In genomic region chr3:123329251-123329650, GRCm38 (mm10) we compare ENCODE assay signal across 8 mouse cellular contexts. TPM values are rescaled to one million over a fixed set of nuclear protein-coding genes. Genes with fewer than 3 reads are reported as not detected.
DNase-seq lines count a peak whose midpoint lies in the region; ATAC-seq and TF ChIP-seq lines count a peak whose summit lies in the region.

No protein-coding gene starts in this region.

- H3K4me3 ChIP-seq in forebrain, postnatal 0 days (ENCODE audit: low read depth, low read length): no peak overlapping the region
- H3K4me3 ChIP-seq in intestine, embryonic 16.5 days (ENCODE audit: low read length): no peak overlapping the region
- H3K4me3 ChIP-seq in myocyte: no peak overlapping the region

- no peaks in the 10 kb centered on the region for H3K9me3 ChIP-seq in forebrain, postnatal 0 days (ENCODE audit: low read length)
- no peaks in the 10 kb centered on the region for H3K9me3 ChIP-seq in intestine, embryonic 16.5 days (ENCODE audit: control insufficient read depth, low read length)

- H3K4me1 ChIP-seq in forebrain, postnatal 0 days (ENCODE audit: insufficient read depth): no peaks in the 10 kb centered on the region
- H3K4me1 ChIP-seq in intestine, embryonic 16.5 days (ENCODE audit: control insufficient read depth, insufficient read depth, low read length): peaks cover 31% of the 10 kb centered on the region

- ATAC-seq in forebrain, postnatal 0 days: peak; percentile 56
- ATAC-seq in intestine, embryonic 16.5 days: peak; percentile 57; the same call in 1 of the 2 replicates
- ATAC-seq in cerebellum, adult (ENCODE audit: insufficient number of reproducible peaks, low FRiP score, low TSS enrichment): no peak

- H3K27me3 ChIP-seq in forebrain, postnatal 0 days (ENCODE audit: insufficient read depth, low read length): no peaks in the 10 kb centered on the region
- H3K27me3 ChIP-seq in intestine, embryonic 16.5 days (replicated peaks; ENCODE audit: control insufficient read depth, insufficient read depth, low read length): no peaks in the 10 kb centered on the region
- no peaks in the 10 kb centered on the region for H3K27me3 ChIP-seq in myocyte (ENCODE audit: control insufficient read depth, insufficient read depth, insufficient read length)

- H3K9ac ChIP-seq in forebrain, postnatal 0 days: no peak overlapping the region
- H3K9ac ChIP-seq in intestine, embryonic 16.5 days (ENCODE audit: low read depth, low read length): no peak overlapping the region

- no peak overlapping the region for H3K27ac ChIP-seq in forebrain, postnatal 0 days (ENCODE audit: low read depth, low read length)
- H3K27ac ChIP-seq in intestine, embryonic 16.5 days (ENCODE audit: low read length): peak overlapping the region; percentile 73; the same call in 1 of the 2 replicates

- H3K79me2 ChIP-seq in myocyte (ENCODE audit: control insufficient read depth, insufficient read depth): peaks cover under 1% of the 10 kb centered on the region

- H3K36me3 ChIP-seq in forebrain, postnatal 0 days (ENCODE audit: insufficient read depth): no peaks in the 10 kb centered on the region
- no peaks in the 10 kb centered on the region for H3K36me3 ChIP-seq in intestine, embryonic 16.5 days (ENCODE audit: control insufficient read depth, insufficient read depth, low read length)
- H3K36me3 ChIP-seq in myocyte (ENCODE audit: control insufficient read depth, insufficient read depth): peaks cover 9% of the 10 kb centered on the region

- H3ac ChIP-seq in myocyte (ENCODE audit: control insufficient read depth, insufficient read length): no peak overlapping the region

- peak; percentile 72 for DNase-seq in ovary, adult 18-20 months (ENCODE audit: low spot score)
- no peak for DNase-seq in ovary, postnatal 10 days (ENCODE audit: low spot score)
- peak; percentile 18 for DNase-seq in forebrain, postnatal 0 days
- DNase-seq in right cerebral cortex, postnatal 25 days: no peak
- no peak for DNase-seq in T-cell, adult 2 months (ENCODE audit: low spot score)

- H3K4me2 ChIP-seq in forebrain, postnatal 0 days (ENCODE audit: low read depth): no peak overlapping the region
- H3K4me2 ChIP-seq in intestine, embryonic 16.5 days (ENCODE audit: low read depth, low read length): no peak overlapping the region
- peak overlapping the region; percentile 58 for H3K4me2 ChIP-seq in myocyte (ENCODE audit: low read depth)

- no peak for TF ChIP-seq CTCF in forebrain, postnatal 0 days (IDR thresholded peaks at IDR 0.05; ENCODE audit: low read depth)

- TF ChIP-seq POLR2A in myocyte (IDR thresholded peaks at IDR 0.05; ENCODE audit: insufficient read length, low read depth): no peak

- WGBS in forebrain, postnatal 0 days: 28% methylated on average over 6 of the region's 6 CpGs
- WGBS in intestine, embryonic 16.5 days: 47% methylated on average over 6 of the region's 6 CpGs

TF ChIP-seq in myocyte, 11 proteins besides CTCF, POLR2A, EP300 and RAD21:
- TF ChIP-seq SRF (IDR thresholded peaks at IDR 0.05; ENCODE audit: control insufficient read depth, insufficient read length, low read depth) (peak; percentile 90), POLR2AphosphoS2 (IDR thresholded peaks at IDR 0.05; ENCODE audit: insufficient read length, low read depth) (no peak)
TF ChIP-seq in myocyte: peak in this region for 1.

RNA-seq across cellular contexts. Expression of gene Mettl14, which starts 56.7 kb away (rescaled TPM):
- total RNA-seq in forebrain, postnatal 0 days (2014; rRNA removed): 6.1 and 8.7 TPM in 2 replicates
- 9.6 and 14.9 TPM in 2 replicates for polyA plus RNA-seq in forebrain, postnatal 0 days (2015; fragmentation: Nextera tagmentation; extraction: Ambion mirVana)
- 23.2 and 24.9 TPM in 2 replicates for polyA plus RNA-seq in intestine, embryonic 16.5 days (2015; fragmentation: Nextera tagmentation; extraction: Ambion mirVana)
- 5.2 TPM for polyA plus RNA-seq in myocyte (2012; fragmentation: generic; extraction: Trizol)

Comparison
In these comparisons a context has a peak if more than half of its experiments do, and no peak if none do; other contexts are left out.
1. DNase-seq: peak in ovary, adult 18-20 months (single experiment) and forebrain, postnatal 0 days (single experiment); none in ovary, postnatal 10 days (single experiment), right cerebral cortex, postnatal 25 days (single experiment) and T-cell, adult 2 months (single experiment).